Mouse (Mus musculus) bone marrow macrophage, adult 2 months (primary cell): ENCODE results near the gene Btg2.

Experiments used
- CTCF ChIP-seq: IDR thresholded peaks from 2 replicates; pipeline ENCODE4 v1.5.1; 2012; ENCODE audit warnings: low read depth, mild to moderate bottlenecking, low read length, moderate library complexity
- POLR2A ChIP-seq: IDR thresholded peaks from 2 replicates; pipeline ENCODE4 v1.6.1; 2012; ENCODE audit warnings: mild to moderate bottlenecking, low read depth, low read length, borderline replicate concordance

DNA sequence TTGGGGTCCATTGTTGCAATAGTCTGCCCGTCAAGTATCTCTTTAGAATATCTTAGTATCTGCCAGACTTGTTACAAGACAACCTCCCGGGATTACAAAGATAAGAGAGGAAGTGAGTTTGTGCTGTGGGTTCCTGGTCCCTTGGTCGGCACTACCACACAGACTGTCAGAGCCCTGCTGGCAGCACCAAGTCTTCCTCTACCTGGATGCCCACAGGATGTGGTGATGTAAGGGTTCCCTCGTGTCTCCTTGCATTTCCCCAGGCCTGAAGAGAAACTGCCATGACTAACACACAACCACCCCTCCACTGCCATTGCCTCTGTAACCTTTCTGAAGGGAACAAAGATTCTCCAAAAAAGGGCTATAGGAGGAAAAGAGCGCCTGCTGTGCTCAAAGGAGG lies 52.9 kb downstream of the Btg2 start:
- no peak for TF ChIP-seq CTCF
- TF ChIP-seq POLR2A: no peak
